Mouse (Mus musculus) heart, embryonic 15.5 days (tissue): ENCODE measurements around the gene Erc2. TPM values are rescaled to one million over a fixed set of nuclear protein-coding genes. Genes with fewer than 3 reads are reported as not detected.
A peak's percentile ranks its signal among the peaks of the same experiment; 100 is the strongest.

Source experiments
- ATAC-seq: fragments of 200-750 bp; cut with Nextera tagmentation; replicated peaks from 2 replicates; pipeline ENCODE4 v1.8.0; 2017; ENCODE audit warnings: low read depth, moderate TSS enrichment; ENCODE audit not compliant: insufficient number of reproducible peaks, insufficient read depth, low FRiP score
- H3K27ac ChIP-seq: fragments of 300-500 bp; sonication (generic); 2 replicates; pipeline ENCODE4 v1.5.1; 2015; ENCODE audit warnings: mild to moderate bottlenecking, inconsistent platforms
- H3K27me3 ChIP-seq: fragments of 300-500 bp; sonication (generic); 2 replicates; pipeline ENCODE4 v1.6.1; 2015; ENCODE audit warnings: inconsistent platforms
- H3K36me3 ChIP-seq: fragments of 300-500 bp; sonication (generic); 2 replicates; pipeline ENCODE4 v1.6.1; 2015; ENCODE audit warnings: mild to moderate bottlenecking, inconsistent platforms
- H3K4me1 ChIP-seq: fragments of 300-500 bp; sonication (generic); replicated peaks from 2 replicates; pipeline ENCODE4 v1.6.1; 2015; ENCODE audit warnings: inconsistent platforms
- H3K4me2 ChIP-seq: fragments of 300-500 bp; sonication (generic); 2 replicates; pipeline ENCODE4 v1.6.1; 2015; ENCODE audit warnings: inconsistent platforms, mild to moderate bottlenecking, moderate library complexity
- H3K4me3 ChIP-seq: fragments of 300-500 bp; sonication (generic); 2 replicates; pipeline ENCODE4 v1.5.1; 2015; ENCODE audit warnings: mild to moderate bottlenecking, inconsistent platforms
- H3K9ac ChIP-seq: fragments of 300-500 bp; sonication (generic); 2 replicates; pipeline ENCODE4 v1.6.1; 2015; ENCODE audit warnings: mild to moderate bottlenecking, inconsistent platforms
- H3K9me3 ChIP-seq: fragments of 300-500 bp; sonication (generic); replicated peaks from 2 replicates; pipeline ENCODE4 v1.6.1; 2016; ENCODE audit warnings: inconsistent platforms
- WGBS: fragments of 180-500 bp; shearing (Covaris S2); methylation state at CpG from one replicate; pipeline ENCODE4 v1.1.7; 2015; ENCODE audit warnings: mixed read lengths; 5-methylcytosine and 5-hydroxymethylcytosine counted together
- polyA plus RNA-seq: library from polyadenylated mRNA; unstranded; fragments of >200 nt; fragmentation: Nextera tagmentation; extraction: Ambion mirVana; gene quantifications from 2 replicates; pipeline ENCODE4 v1.2.1, GENCODE M21; 2015

Erc2 gene
- polyA plus RNA-seq, 1 experiment from 2014 or later, result 2.2 TPM

DNA sequence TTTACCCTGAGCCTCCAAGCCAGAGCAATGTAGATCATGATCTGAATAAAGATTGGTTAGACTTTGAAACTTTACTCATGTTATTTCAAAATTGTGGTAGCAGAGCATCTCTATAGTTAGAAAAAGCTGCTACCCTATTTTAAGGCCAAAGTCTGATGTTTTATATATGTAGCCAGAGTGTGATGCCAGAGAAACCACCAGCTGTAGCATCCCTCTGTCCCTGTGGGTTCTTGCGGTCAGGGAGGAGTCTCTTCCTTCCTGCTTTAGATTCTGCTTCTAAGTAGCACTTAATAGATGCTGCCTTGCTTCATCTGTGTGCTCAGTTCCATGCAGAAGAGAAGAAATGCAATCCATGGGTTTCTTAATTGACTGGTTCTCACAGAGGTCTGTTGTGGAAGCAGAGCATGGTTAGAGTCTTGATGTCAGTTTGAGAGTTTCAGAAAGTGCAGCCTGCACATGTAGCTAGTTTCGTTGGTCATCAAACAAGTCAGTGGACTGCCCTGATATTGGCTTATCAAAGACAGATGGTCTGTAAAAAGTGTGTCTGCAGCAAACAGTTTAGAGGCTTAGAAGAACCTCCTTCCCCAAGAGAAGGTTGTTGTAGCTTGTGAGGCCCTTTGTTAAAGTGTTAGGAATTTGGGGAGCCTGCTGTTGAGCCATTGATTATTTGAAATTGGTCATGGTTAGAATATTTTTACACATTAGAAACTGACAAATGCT lies 156.9 kb downstream of the Erc2 start:
- Histone ChIP-seq H3K4me3 (no peak overlapping the region), H3K9me3 (no peaks in the 10 kb centered on the region), H3K4me2 (no peak overlapping the region), H3K27ac (no peak overlapping the region), H3K27me3 (no peaks in the 10 kb centered on the region), H3K9ac (no peak overlapping the region), H3K36me3 (no peaks in the 10 kb centered on the region), H3K4me1 (no peaks in the 10 kb centered on the region)
- ATAC-seq, result no peak
- WGBS, result 58% methylated on average over 2 of the region's 2 CpGs

DNA sequence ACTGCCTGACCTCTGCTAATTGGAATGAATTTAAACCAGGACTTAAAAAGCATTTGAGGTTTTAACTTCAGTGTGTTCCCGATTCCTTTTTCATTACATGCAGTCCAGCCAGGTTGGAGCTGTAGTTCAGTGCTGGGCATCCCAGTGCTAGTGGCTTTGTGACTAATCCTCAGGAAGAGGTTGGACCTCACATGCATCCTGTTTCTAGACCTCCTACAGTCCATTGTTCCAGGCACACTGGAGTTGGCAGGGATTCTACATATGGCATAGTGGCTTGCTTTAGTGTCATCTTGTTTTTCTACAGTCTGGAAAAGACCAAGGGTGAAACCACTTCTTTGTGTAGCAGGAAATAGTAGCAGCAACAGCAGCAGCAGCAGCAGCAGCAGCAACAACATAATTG lies 159.0 kb downstream of the Erc2 start:
- Histone ChIP-seq H3K9me3 (no peaks in the 10 kb centered on the region), H3K27me3 (no peaks in the 10 kb centered on the region), H3K4me3 (no peak overlapping the region), H3K4me1 (no peaks in the 10 kb centered on the region), H3K4me2 (no peak overlapping the region), H3K27ac (no peak overlapping the region), H3K9ac (no peak overlapping the region), H3K36me3 (no peaks in the 10 kb centered on the region)
- 86% methylated on average over 1 of the region's 1 CpGs for WGBS
- ATAC-seq, result 0 out of 2 replicates have a peak, but pooled peaks have one; percentile 43

GRCm38 (mm10) chr14:27784826-27785225 lies 162.6 kb downstream of the Erc2 start:
- no peak overlapping the region for H3K9ac ChIP-seq

DNA sequence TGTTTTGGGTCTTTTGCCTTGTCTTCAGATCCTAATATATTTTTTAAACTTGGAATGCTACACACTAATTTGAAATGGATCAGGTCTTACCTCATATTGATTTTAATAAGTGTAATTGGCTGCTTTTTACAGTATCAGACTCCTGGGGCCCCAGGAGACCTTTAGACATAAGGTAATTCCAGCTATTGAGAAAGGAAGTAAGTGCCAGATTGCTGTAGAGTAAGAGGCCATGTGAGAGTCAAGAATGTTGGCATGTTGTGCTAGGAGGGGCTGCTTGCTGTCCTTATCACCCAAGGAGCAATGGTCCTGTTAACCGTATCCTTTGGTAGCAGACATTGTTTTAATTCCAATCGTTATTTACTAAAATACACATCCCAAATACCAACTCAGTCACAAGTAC lies 163.3 kb downstream of the Erc2 start:
- 63% methylated on average over 2 of the region's 2 CpGs for WGBS
- no peaks in the 10 kb centered on the region for H3K4me1 ChIP-seq
- H3K9ac ChIP-seq, result no peak overlapping the region
- no peak overlapping the region for H3K27ac ChIP-seq
- H3K27me3 ChIP-seq, result no peaks in the 10 kb centered on the region
- no peaks in the 10 kb centered on the region for H3K36me3 ChIP-seq
- H3K4me2 ChIP-seq, result no peak overlapping the region
- H3K9me3 ChIP-seq, result no peaks in the 10 kb centered on the region
- H3K4me3 ChIP-seq, result no peak overlapping the region
- ATAC-seq, result no peak

More at GRCm38 (mm10) chr14:27784826-27785225, 162.6 kb downstream of the Erc2 start:
- H3K9me3 ChIP-seq, result no peaks in the 10 kb centered on the region
- ATAC-seq, result no peak
- no peaks in the 10 kb centered on the region for H3K27me3 ChIP-seq
- WGBS, result 84% methylated on average over 4 of the region's 4 CpGs
- H3K36me3 ChIP-seq, result no peaks in the 10 kb centered on the region
- no peak overlapping the region for H3K27ac ChIP-seq
- no peak overlapping the region for H3K4me2 ChIP-seq
- no peak overlapping the region for H3K4me3 ChIP-seq
- no peaks in the 10 kb centered on the region for H3K4me1 ChIP-seq

DNA sequence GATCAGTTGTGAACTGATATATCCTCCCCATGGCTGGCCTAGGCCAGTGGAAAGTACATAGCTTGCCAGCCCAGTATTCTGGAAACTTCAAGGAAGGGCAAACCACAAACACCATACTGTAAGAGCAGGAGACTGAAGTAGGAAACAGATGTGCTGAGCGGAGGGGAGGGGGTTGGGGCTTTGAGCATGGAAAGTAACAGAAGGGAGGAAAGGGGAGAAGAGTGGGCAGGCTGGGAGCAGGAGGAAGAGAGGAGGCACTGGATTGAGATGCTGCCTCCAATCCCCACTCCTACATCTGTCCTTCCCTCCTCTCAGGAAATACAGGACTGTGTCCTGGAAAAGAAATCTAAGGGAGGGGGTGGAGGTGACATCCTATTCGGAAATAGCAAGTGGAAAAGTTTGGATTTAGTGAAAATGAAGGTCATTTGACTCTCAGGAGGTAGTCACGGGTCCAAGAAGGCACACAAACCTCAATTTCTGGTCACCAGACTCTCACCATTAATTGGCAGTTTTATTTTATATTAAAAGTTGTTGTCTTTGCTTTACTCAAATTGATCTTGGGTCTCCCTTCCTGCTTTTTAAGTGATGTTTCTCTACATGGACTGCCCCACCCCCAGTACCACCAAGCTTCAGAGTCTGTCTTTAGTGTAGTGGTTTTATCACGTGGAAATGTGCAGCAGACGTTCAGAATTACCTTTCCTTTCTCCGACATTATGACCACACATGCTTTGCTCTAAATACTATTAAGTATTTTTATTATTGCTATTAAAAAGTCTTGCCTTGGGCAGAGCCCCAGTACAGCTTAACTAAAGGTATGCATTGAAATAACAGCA lies 167.1 kb downstream of the Erc2 start:
- Histone ChIP-seq H3K9ac (no peak overlapping the region), H3K4me1 (no peaks in the 10 kb centered on the region), H3K9me3 (no peaks in the 10 kb centered on the region), H3K27me3 (no peaks in the 10 kb centered on the region), H3K4me3 (no peak overlapping the region), H3K27ac (no peak overlapping the region; the same call in 1 of the 2 replicates), H3K4me2 (no peak overlapping the region), H3K36me3 (no peaks in the 10 kb centered on the region)
- ATAC-seq, result no peak; the same call in 1 of the 2 replicates
- 54% methylated on average over 6 of the region's 6 CpGs for WGBS

GRCm38 (mm10) chr14:27798184-27798934 lies 176.1 kb downstream of the Erc2 start:
- H3K27ac ChIP-seq, result no peak overlapping the region
- WGBS, result 78% methylated on average over 11 of the region's 11 CpGs
- no peak overlapping the region for H3K4me3 ChIP-seq
- ATAC-seq, result no peak
- H3K4me1 ChIP-seq, result peaks cover 6% of the 10 kb centered on the region; the same call in 1 of the 2 replicates
- H3K4me2 ChIP-seq, result no peak overlapping the region
- H3K36me3 ChIP-seq, result no peaks in the 10 kb centered on the region
- H3K27me3 ChIP-seq, result no peaks in the 10 kb centered on the region
- H3K9ac ChIP-seq, result no peak overlapping the region
- no peaks in the 10 kb centered on the region for H3K9me3 ChIP-seq

DNA sequence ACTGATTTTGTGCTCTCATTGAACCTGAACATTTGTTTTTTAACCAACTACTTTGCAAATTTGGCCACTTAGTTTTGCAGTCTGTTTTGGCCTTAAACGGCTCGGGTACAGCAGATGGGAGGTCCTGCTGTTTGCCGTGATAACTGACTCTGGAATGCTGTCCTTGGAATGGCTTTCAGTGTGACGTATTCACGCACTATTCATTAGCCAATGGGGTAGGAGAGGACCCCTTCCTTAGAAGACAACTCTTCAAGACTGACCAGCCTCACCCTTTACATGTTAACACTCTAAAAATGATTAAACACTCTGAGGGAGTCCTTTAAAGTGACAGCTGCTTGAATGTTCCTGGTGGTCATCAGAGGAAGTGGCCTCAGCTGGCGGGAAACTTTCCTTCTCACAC lies 178.5 kb downstream of the Erc2 start:
- WGBS, result 25% methylated on average over 6 of the region's 6 CpGs

GRCm38 (mm10) chr14:27803961-27804360 lies 181.7 kb downstream of the Erc2 start:
- Histone ChIP-seq H3K36me3 (no peaks in the 10 kb centered on the region), H3K4me1 (peaks cover 8% of the 10 kb centered on the region; the same call in 1 of the 2 replicates), H3K9me3 (no peaks in the 10 kb centered on the region), H3K27me3 (no peaks in the 10 kb centered on the region), H3K4me3 (no peak overlapping the region), H3K4me2 (no peak overlapping the region), H3K27ac (no peak overlapping the region), H3K9ac (no peak overlapping the region)
- WGBS, result 86% methylated on average over 3 of the region's 3 CpGs
- no peak for ATAC-seq

More for the DNA sequence above, 178.5 kb downstream of the Erc2 start:
- no peak for ATAC-seq
- H3K4me3 ChIP-seq, result no peak overlapping the region
- no peak overlapping the region for H3K4me2 ChIP-seq
- no peaks in the 10 kb centered on the region for H3K27me3 ChIP-seq
- H3K36me3 ChIP-seq, result no peaks in the 10 kb centered on the region
- peaks cover 6% of the 10 kb centered on the region; the same call in 1 of the 2 replicates for H3K4me1 ChIP-seq
- H3K9me3 ChIP-seq, result no peaks in the 10 kb centered on the region
- no peak overlapping the region for H3K27ac ChIP-seq
- H3K9ac ChIP-seq, result no peak overlapping the region

- Histone ChIP-seq H3K27ac (no peak overlapping the region), H3K9ac (no peak overlapping the region), H3K4me2 (no peak overlapping the region), H3K27me3 (no peaks in the 10 kb centered on the region), H3K9me3 (no peaks in the 10 kb centered on the region), H3K4me1 (peaks cover 8% of the 10 kb centered on the region; the same call in 1 of the 2 replicates), H3K4me3 (no peak overlapping the region), H3K36me3 (no peaks in the 10 kb centered on the region)
- 77% methylated on average over 13 of the region's 13 CpGs for WGBS
- ATAC-seq, result no peak
Observed at GRCm38 (mm10) chr14:27805064-27805463, 182.8 kb downstream of the Erc2 start.

DNA sequence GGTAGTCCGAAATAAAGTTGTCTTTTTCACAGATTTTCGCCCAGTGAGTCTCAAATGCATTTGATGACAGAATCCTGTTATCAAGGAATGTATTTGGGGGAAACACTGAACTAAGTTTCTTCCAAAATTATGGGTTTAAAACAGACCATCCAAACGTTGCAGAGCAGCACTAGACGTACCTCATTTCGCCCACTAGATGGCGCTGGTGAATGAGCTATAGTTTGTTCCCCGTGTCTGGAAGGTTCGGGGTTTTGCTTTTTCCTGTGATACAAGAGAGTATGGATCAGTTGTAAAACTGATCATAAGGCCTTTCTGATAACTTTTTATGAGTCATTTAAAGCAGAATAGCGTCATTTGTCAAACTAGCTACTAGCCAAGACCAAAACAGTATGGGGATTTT lies 185.9 kb downstream of the Erc2 start:
- ATAC-seq, result no peak
- H3K4me2 ChIP-seq, result peak overlapping the region; percentile 16
- no peaks in the 10 kb centered on the region for H3K36me3 ChIP-seq
- H3K27ac ChIP-seq, result no peak overlapping the region
- 2% methylated on average over 9 of the region's 9 CpGs for WGBS
- no peak overlapping the region for H3K4me3 ChIP-seq
- H3K4me1 ChIP-seq, result 0 out of 2 replicates have a peak, but pooled peaks cover 2% of the 10 kb centered on the region
- no peaks in the 10 kb centered on the region for H3K27me3 ChIP-seq
- no peaks in the 10 kb centered on the region for H3K9me3 ChIP-seq
- H3K9ac ChIP-seq, result no peak overlapping the region

GRCm38 (mm10) chr14:27808523-27809114 lies 186.4 kb downstream of the Erc2 start:
- Histone ChIP-seq H3K4me2 (peak overlapping the region; percentile 16), H3K4me1 (0 out of 2 replicates have a peak, but pooled peaks cover 2% of the 10 kb centered on the region), H3K36me3 (no peaks in the 10 kb centered on the region), H3K27ac (no peak overlapping the region), H3K9ac (no peak overlapping the region), H3K27me3 (no peaks in the 10 kb centered on the region), H3K9me3 (no peaks in the 10 kb centered on the region), H3K4me3 (no peak overlapping the region)
- ATAC-seq, result no peak
- WGBS, result 50% methylated on average over 10 of the region's 10 CpGs
